Mouse (Mus musculus) midbrain, embryonic 16.5 days (tissue): ENCODE results near the gene Nat8f1. TPM values are rescaled to one million over a fixed set of nuclear protein-coding genes. Genes with fewer than 3 reads are reported as not detected.
"Not testable (repeated sequence)": the region's sequence is repeated elsewhere in the genome, so short reads cannot be mapped to it uniquely, and the experiment has no call there.

Experiments
- ATAC-seq: fragments of 200-750 bp; cut with Nextera tagmentation; 2 replicates; pipeline ENCODE4 v1.8.0; 2017; ENCODE audit warnings: moderate TSS enrichment
- H3K27ac ChIP-seq: fragments of 300-500 bp; sonication (generic); 2 replicates; pipeline ENCODE4 v1.5.1; 2014; ENCODE audit warnings: mild to moderate bottlenecking, low read length, mixed read lengths
- H3K27me3 ChIP-seq: fragments of 300-500 bp; sonication (generic); 2 replicates; pipeline ENCODE4 v1.6.1; 2014; ENCODE audit warnings: low read depth, low read length, mixed read lengths; ENCODE audit not compliant: control insufficient read depth, insufficient read depth
- H3K36me3 ChIP-seq: fragments of 300-500 bp; sonication (generic); 2 replicates; pipeline ENCODE4 v1.6.1; 2014; ENCODE audit warnings: mild to moderate bottlenecking, low read length, moderate library complexity, mixed read lengths; ENCODE audit not compliant: control insufficient read depth, insufficient read depth
- H3K4me1 ChIP-seq: fragments of 300-500 bp; sonication (generic); 2 replicates; pipeline ENCODE4 v1.6.1; 2014; ENCODE audit warnings: mild to moderate bottlenecking, low read length, mixed read lengths; ENCODE audit not compliant: control insufficient read depth, insufficient read depth
- H3K4me2 ChIP-seq: fragments of 300-500 bp; sonication (generic); 2 replicates; pipeline ENCODE4 v1.6.1; 2014; ENCODE audit warnings: mild to moderate bottlenecking, low read length, mixed read lengths
- H3K4me3 ChIP-seq: fragments of 300-500 bp; sonication (generic); 2 replicates; pipeline ENCODE4 v1.5.1; 2014; ENCODE audit warnings: low read depth, mild to moderate bottlenecking, low read length, moderate library complexity, mixed read lengths
- H3K9ac ChIP-seq: fragments of 300-500 bp; sonication (generic); 2 replicates; pipeline ENCODE4 v1.6.1; 2014; ENCODE audit warnings: low read depth, low read length, mixed read lengths
- H3K9me3 ChIP-seq: fragments of 300-500 bp; sonication (generic); replicated peaks from 2 replicates; pipeline ENCODE4 v1.6.1; 2014; ENCODE audit warnings: mild to moderate bottlenecking, low read length, mixed read lengths; ENCODE audit not compliant: control insufficient read depth, poor library complexity, severe bottlenecking
- WGBS: fragments of 180-500 bp; shearing (Covaris S2); extraction: QIAGEN DNeasy Blood & Tissue Kit; methylation state at CpG from one replicate; pipeline ENCODE4 v1.1.7; 2014; 5-methylcytosine and 5-hydroxymethylcytosine counted together
- polyA plus RNA-seq: library from polyadenylated mRNA; unstranded; fragments of >200 nt; fragmentation: Nextera tagmentation; extraction: Ambion mirVana; gene quantifications from 2 replicates; pipeline ENCODE4 v1.2.1, GENCODE M21; 2015

Gene Nat8f1
- polyA plus RNA-seq, 1 experiment from 2014 or later = 23.1 TPM

DNA sequence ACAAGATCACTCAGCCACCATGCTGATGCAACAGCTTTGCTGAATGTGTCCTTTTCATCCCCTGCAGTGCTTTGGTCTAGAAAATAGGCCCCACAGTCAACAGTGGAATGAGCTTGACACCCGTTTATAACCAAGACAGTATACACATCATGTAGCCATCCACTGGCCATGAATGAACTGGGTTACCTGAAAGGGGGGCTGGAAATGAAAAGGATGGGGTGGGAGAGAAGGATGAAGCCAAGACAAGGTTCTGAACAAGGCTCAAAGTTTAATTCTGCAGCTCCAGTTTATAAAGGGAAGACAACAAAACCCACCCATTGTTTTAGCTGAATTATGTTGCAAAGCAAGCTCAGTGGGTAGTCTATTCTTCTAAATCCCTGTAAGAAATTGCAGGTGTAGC is 31.2 kb downstream of the Nat8f1 start:
- Histone ChIP-seq H3K27me3 (no peaks in the 10 kb centered on the region), H3K9ac (no peak overlapping the region), H3K36me3 (no peaks in the 10 kb centered on the region), H3K27ac (no peak overlapping the region), H3K4me1 (no peaks in the 10 kb centered on the region), H3K9me3 (peaks cover 3% of the 10 kb centered on the region; the same call in 1 of the 2 replicates), H3K4me3 (no peak overlapping the region), H3K4me2 (no peak overlapping the region)
- WGBS = 91% methylated on average over 1 of the region's 1 CpGs
- no peak for ATAC-seq

DNA sequence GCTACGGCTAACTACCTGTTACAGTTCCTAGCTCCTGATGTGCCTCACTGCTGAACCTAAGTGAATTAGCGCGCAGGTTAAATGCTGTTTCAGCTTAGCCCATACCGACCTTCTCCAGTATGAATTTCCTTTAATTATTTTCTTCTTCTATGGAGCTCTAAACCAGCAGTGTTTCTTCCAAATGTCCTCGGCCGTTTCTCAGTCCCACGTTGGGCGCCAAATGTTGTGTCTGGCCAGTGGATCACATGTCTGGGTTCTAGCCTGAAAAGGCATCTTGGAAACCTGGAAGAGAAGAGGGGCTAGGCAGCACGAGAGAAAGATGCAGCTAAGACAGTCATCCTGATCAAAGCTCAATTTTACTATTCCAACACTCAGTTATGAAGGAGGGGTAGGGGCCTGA is 32.2 kb downstream of the Nat8f1 start:
- not testable (repeated sequence) for H3K4me2 ChIP-seq, ATAC-seq
- 92% methylated on average over 9 of the region's 9 CpGs for WGBS

DNA sequence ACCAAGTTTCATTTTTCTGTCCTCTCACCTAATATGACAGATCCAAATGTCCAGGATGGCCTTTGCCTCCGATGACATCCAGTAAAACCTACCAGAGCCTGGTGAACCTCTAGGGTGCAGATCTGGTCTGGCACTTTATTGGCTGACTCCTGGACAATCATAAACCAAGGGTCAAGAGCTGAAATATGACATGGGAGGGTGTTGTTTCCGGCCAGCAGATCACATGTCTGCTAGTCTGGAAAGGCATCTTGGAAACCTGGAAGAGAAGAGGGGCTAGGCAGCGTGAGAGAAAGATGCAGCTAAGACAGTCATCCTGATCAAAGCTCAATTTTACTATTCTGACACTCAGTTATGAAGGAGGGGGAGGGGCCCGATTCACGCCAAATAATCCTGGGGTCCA is 46.5 kb downstream of the Nat8f1 start, which contains the start of gene Nat8f2:
Gene Nat8f2, minus strand, starts transcription at position 153 of the 400 bp plus-strand sequence.
- H3K9me3 ChIP-seq, H3K4me3 ChIP-seq, H3K4me2 ChIP-seq, H3K9ac ChIP-seq, H3K36me3 ChIP-seq, H3K27me3 ChIP-seq, H3K4me1 ChIP-seq, ATAC-seq, H3K27ac ChIP-seq: not testable (repeated sequence)
- 82% methylated on average over 5 of the region's 5 CpGs for WGBS

More for the DNA sequence above, 32.2 kb downstream of the Nat8f1 start:
- not testable (repeated sequence) for H3K9ac ChIP-seq, H3K9me3 ChIP-seq, H3K36me3 ChIP-seq, H3K4me1 ChIP-seq, H3K27me3 ChIP-seq, H3K27ac ChIP-seq, H3K4me3 ChIP-seq

DNA sequence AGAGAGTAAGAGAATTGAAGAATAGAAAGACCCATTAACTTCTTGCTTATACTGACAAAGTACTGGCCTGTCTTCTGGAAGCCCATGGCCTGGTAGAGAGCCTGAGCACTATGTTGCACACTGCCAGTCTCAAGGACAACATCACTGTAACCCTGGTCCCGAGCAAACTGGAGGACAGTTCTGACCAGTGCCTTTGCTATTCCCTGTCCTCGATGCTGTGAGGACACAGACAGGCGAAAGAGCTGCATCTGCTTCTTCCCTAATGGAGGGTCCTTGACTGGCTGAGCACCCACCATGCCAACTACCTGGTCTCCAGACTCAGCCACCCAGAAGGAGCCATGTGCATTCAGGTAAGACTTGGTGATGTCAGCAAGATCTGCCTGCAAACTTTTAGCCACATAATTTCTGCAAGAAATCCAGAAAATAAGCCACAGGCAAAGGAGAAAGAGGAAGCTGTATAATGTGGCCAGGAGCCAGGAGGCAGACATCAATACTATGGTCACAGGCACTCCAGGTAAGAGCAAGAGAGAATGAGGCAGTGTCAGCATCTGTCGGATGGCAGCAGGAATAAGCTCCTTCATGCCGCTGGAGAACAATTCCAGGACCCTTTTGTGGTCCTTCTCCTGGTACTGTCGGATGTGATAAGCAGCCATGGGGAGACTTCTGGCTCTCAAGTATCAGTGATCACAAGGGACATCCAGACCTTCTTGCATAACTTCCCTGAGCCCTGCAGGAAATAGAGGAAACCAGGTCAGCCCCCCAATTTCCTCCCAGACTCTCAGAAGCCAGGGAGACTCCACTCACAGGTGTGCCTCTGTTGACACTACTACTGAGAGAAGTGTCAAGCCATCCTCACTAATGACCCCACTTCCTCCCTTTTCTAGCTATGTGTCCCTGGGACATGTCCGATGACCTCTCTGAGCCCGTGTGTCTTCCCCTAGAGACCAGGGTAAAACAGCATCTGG is 47.5 kb downstream of the Nat8f1 start:
- Histone ChIP-seq H3K9ac (no peak overlapping the region), H3K4me2 (no peak overlapping the region), H3K36me3 (no peaks in the 10 kb centered on the region), H3K27me3 (no peaks in the 10 kb centered on the region), H3K4me1 (no peaks in the 10 kb centered on the region), H3K9me3 (no peaks in the 10 kb centered on the region), H3K4me3 (no peak overlapping the region), H3K27ac (no peak overlapping the region)
- no peak for ATAC-seq
- 87% methylated on average over 8 of the region's 8 CpGs for WGBS

DNA sequence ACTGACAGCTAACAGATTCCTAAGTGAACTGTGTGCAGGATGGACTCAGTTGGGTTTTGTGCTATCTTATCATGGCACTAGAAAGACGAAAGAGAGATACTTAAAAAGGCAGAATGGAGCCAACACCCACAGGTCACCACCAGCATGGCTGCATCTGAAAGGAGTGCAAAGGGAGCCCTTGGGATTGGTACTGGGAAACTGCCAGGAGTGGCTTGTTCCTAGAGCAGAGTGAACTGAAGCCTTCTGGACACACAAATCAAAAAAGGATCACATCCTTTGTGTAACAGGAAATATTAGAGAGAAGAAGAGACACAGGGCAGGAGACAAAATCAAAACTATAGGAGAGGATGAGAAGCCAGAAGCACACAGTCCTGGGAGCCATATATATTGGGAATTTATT is 48.5 kb downstream of the Nat8f1 start:
- H3K9ac ChIP-seq, H3K4me3 ChIP-seq, ATAC-seq, H3K4me1 ChIP-seq, H3K9me3 ChIP-seq, H3K27ac ChIP-seq, H3K36me3 ChIP-seq, H3K27me3 ChIP-seq, H3K4me2 ChIP-seq: not testable (repeated sequence)
- WGBS = 62% methylated on average over 1 of the region's 1 CpGs

DNA sequence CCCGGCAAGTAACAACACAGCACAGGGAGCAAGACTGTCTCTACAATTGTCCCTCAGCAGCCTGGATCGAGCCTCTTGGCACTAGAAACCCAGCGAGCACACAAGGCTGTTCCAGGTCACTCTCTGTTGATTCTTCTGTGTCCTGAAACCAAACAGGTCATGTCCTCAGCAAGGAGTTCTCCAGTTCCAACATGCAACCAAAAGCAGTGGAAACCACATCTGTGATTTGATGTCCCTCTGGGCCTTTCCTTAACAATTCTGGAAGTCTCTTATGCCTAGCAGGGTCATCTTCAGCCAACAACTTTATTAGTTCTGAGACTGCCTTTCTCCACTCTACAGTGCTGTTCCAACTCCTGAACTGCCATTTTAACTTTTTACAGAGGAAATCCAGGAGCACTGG is 49.3 kb downstream of the Nat8f1 start:
- not testable (repeated sequence) for H3K27me3 ChIP-seq, H3K4me2 ChIP-seq, ATAC-seq, H3K9ac ChIP-seq, H3K9me3 ChIP-seq, H3K27ac ChIP-seq, H3K4me1 ChIP-seq, H3K4me3 ChIP-seq, H3K36me3 ChIP-seq
- 89% methylated on average over 3 of the region's 3 CpGs for WGBS

DNA sequence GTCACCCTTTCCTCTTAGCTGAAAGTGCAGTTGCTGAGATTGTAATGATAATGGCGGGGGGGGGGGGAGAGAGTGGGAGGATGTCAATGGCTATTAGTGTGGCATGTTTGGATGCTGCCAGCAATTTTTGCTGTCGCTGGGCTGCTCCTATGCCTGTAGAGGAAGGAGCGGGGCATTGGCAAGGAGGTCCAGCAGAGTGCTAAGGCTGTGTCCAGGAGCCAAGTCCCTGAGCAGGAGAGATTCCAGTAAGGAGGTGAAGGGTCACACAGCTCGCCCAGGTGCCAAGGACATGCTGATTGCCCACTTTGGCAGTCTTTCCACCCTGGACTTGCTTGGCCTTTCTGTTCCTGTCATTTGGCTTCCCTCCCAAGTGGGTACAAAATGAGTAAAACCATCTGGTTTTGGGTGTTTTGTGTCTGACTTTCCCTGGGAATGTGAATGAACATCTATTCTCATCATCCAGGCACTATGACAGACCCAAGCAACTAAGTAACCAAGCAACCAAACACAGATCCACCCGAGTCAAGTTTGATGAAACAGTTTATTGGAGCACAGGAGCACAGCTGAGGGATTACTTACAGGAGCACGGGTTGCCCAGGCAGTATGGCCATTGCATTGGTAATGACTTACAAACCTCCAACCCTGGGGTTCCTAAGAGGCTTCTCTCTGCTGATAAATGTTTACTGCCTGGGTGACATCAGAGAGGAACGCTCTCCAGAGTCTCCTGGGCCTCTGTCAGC is 50.4 kb downstream of the Nat8f1 start:
- not testable (repeated sequence) for H3K4me3 ChIP-seq, H3K27ac ChIP-seq, ATAC-seq, H3K36me3 ChIP-seq, H3K27me3 ChIP-seq, H3K9ac ChIP-seq, H3K4me1 ChIP-seq, H3K4me2 ChIP-seq, H3K9me3 ChIP-seq
- 70% methylated on average over 5 of the region's 7 CpGs for WGBS

DNA sequence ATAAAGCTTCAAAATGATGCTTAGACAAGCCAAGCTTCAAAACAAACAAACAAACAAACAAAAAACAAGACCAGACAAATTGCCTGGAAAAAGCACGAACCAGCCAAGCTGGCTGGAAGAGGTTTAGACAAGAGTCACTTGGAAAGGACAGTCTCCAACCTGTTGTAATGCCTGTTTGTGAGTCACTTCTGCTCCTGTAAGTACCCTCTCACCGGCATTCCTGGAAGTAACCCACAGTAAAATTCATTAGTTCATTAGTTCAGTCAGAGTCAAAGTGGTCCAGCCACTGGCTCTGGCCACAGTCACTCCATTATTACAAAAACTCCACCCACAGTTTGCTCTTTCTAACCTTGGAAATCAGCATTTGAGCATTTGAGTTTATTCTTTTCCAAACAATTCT is 51.6 kb downstream of the Nat8f1 start:
- Histone ChIP-seq H3K4me2 (no peak overlapping the region), H3K9me3 (no peaks in the 10 kb centered on the region), H3K4me1 (no peaks in the 10 kb centered on the region), H3K4me3 (no peak overlapping the region), H3K27ac (no peak overlapping the region), H3K9ac (no peak overlapping the region), H3K27me3 (no peaks in the 10 kb centered on the region), H3K36me3 (no peaks in the 10 kb centered on the region)
- WGBS = 90% methylated on average over 2 of the region's 2 CpGs
- no peak for ATAC-seq

DNA sequence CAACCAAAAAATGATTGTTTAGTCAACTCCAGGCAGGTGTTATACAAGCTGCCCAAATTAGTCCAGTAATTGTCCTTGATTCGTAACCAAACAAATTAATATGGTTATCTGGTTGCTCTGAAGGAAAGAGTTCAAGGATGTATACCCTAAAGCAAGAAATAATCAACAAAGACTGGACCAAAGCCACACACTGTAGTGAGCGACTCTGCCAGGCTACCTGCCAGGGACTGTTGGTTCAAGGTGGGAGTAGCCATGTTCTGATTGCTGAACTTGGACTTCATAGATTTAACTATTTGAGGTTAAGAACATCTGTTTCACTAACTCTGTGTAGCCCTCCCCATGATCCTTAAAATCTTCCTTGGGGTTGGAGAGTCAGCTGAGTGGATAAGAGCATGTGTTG is 52.4 kb downstream of the Nat8f1 start:
- no peaks in the 10 kb centered on the region for H3K36me3 ChIP-seq
- H3K4me3 ChIP-seq = no peak overlapping the region
- H3K9ac ChIP-seq = no peak overlapping the region
- no peak overlapping the region for H3K4me2 ChIP-seq
- H3K27ac ChIP-seq = no peak overlapping the region
- no peaks in the 10 kb centered on the region for H3K27me3 ChIP-seq
- 93% methylated on average over 2 of the region's 2 CpGs for WGBS
- no peak for ATAC-seq
- H3K4me1 ChIP-seq = no peaks in the 10 kb centered on the region
- no peaks in the 10 kb centered on the region for H3K9me3 ChIP-seq
